ENCODE assay signal across 18 mouse cellular contexts in genomic region chr2:12697209-12697608, GRCm38 (mm10).
"Had no signal": no experiment of that assay in that cellular context is flagged by ENCODE, and none has a peak within 500 bp of the region (broad histone marks: within the 10 kb centered on the region; RNA-seq: fewer than 3 reads in every experiment).

No protein-coding gene starts in this region.

- H3K4me2 ChIP-seq: liver, embryonic 15.5 days; lung, embryonic 15.5 days; midbrain, embryonic 12.5 days; midbrain, embryonic 15.5 days; neural tube, embryonic 12.5 days; stomach, embryonic 15.5 days had no signal

- H3K4me1 ChIP-seq: liver, embryonic 15.5 days; lung, embryonic 15.5 days; megakaryocyte, embryonic 14.5 days; midbrain, embryonic 12.5 days; midbrain, embryonic 15.5 days; neural tube, embryonic 12.5 days; stomach, embryonic 15.5 days had no signal

- H3K27me3 ChIP-seq: liver, embryonic 15.5 days; lung, embryonic 15.5 days; megakaryocyte, embryonic 14.5 days; midbrain, embryonic 12.5 days; midbrain, embryonic 15.5 days; neural tube, embryonic 12.5 days; stomach, embryonic 15.5 days had no signal

- H3K27ac ChIP-seq: liver, embryonic 15.5 days; lung, embryonic 15.5 days; macrophage; midbrain, embryonic 12.5 days; midbrain, embryonic 15.5 days; neural tube, embryonic 12.5 days; stomach, embryonic 15.5 days; stomach, postnatal 0 days had no signal

- H3K9me3 ChIP-seq: liver, embryonic 15.5 days; lung, embryonic 15.5 days; megakaryocyte, embryonic 14.5 days; midbrain, embryonic 12.5 days; midbrain, embryonic 15.5 days; neural tube, embryonic 12.5 days; stomach, embryonic 15.5 days had no signal

- H3K36me3 ChIP-seq: liver, embryonic 15.5 days; lung, embryonic 15.5 days; midbrain, embryonic 12.5 days; midbrain, embryonic 15.5 days; neural tube, embryonic 12.5 days; stomach, embryonic 15.5 days had no signal

- H3K9ac ChIP-seq: liver, embryonic 15.5 days; liver, postnatal 0 days; lung, embryonic 15.5 days; midbrain, embryonic 12.5 days; midbrain, embryonic 15.5 days; neural tube, embryonic 12.5 days; stomach, embryonic 15.5 days had no signal

- H3K4me3 ChIP-seq: liver, embryonic 15.5 days; lung, embryonic 15.5 days; megakaryocyte, embryonic 14.5 days; midbrain, embryonic 12.5 days; midbrain, embryonic 15.5 days; neural tube, embryonic 12.5 days; stomach, embryonic 15.5 days had no signal

- ATAC-seq: liver, postnatal 0 days; lung, postnatal 0 days; midbrain, embryonic 15.5 days had no signal

- DNase-seq: liver, postnatal 0 days; lung, adult 2 months; lung, postnatal 14 days; lung, postnatal 36 days; right cerebral cortex, postnatal 14 days; thymus, adult 18-20 months; thymus, postnatal 14 days; thymus, postnatal 36 days had no signal
